Mouse (Mus musculus) hindbrain, postnatal 0 days (tissue): ENCODE measurements around the gene Vmn2r41. TPM values are rescaled to one million over a fixed set of nuclear protein-coding genes. Genes with fewer than 3 reads are reported as not detected.
"Not testable (repeated sequence)": the region's sequence is repeated elsewhere in the genome, so short reads cannot be mapped to it uniquely, and the experiment has no call there.

Experiments used
- ATAC-seq: fragments of 200-750 bp; cut with Nextera tagmentation; 2 replicates; pipeline ENCODE4 v1.8.0; 2017; ENCODE audit warnings: mild to moderate bottlenecking, moderate TSS enrichment, moderate library complexity
- DNase-seq: peaks from one replicate; pipeline ENCODE4 v3.0.0-alpha.2; 2015; ENCODE audit warnings: low spot score
- H3K27ac ChIP-seq: fragments of 300-500 bp; sonication (generic); 2 replicates; pipeline ENCODE4 v1.5.1; 2014; ENCODE audit warnings: mild to moderate bottlenecking
- H3K27me3 ChIP-seq: fragments of 300-500 bp; sonication (generic); 2 replicates; pipeline ENCODE4 v1.6.1; 2014; ENCODE audit warnings: low read length, mixed read lengths; ENCODE audit not compliant: insufficient read depth
- H3K36me3 ChIP-seq: fragments of 300-500 bp; sonication (generic); 2 replicates; pipeline ENCODE4 v1.6.1; 2014; ENCODE audit warnings: low read length, mixed read lengths; ENCODE audit not compliant: insufficient read depth
- H3K4me1 ChIP-seq: fragments of 300-500 bp; sonication (generic); 2 replicates; pipeline ENCODE4 v1.6.1; 2014; ENCODE audit warnings: antibody characterized with exemption, low read length, mixed read lengths; ENCODE audit not compliant: insufficient read depth
- H3K4me2 ChIP-seq: fragments of 300-500 bp; sonication (generic); 2 replicates; pipeline ENCODE4 v1.6.1; 2014; ENCODE audit warnings: low read depth, mild to moderate bottlenecking, low read length, moderate library complexity, mixed read lengths
- H3K4me3 ChIP-seq: fragments of 300-500 bp; sonication (generic); 2 replicates; pipeline ENCODE4 v1.5.1; 2014; ENCODE audit warnings: low read length
- H3K9ac ChIP-seq: fragments of 300-500 bp; sonication (generic); replicated peaks from 2 replicates; pipeline ENCODE4 v1.6.1; 2014; ENCODE audit warnings: mild to moderate bottlenecking, low read length, moderate library complexity, mixed read lengths
- H3K9me3 ChIP-seq: fragments of 300-500 bp; sonication (generic); 2 replicates; pipeline ENCODE4 v1.6.1; 2016; ENCODE audit warnings: low read length, mixed read lengths
- WGBS: fragments of 180-500 bp; shearing (Covaris S2); extraction: QIAGEN DNeasy Blood & Tissue Kit; methylation state at CpG from one replicate; pipeline ENCODE4 v1.1.7; 2014; 5-methylcytosine and 5-hydroxymethylcytosine counted together
- polyA plus RNA-seq: library from polyadenylated mRNA; unstranded; fragments of >200 nt; fragmentation: Nextera tagmentation; extraction: Ambion mirVana; gene quantifications from 2 replicates; pipeline ENCODE4 v1.2.1, GENCODE M21; 2015
- total RNA-seq: library from RNA; depleted of rRNA; stranded (reverse); fragments of >200 nt; gene quantifications from 2 replicates; pipeline ENCODE4 v1.2.3, GENCODE M21; 2014; rRNA removed

The Vmn2r41 gene
- total RNA-seq = not detected in 2 replicates
- not detected in 2 replicates for polyA plus RNA-seq

GRCm38 (mm10) chr7:8161554-8161953, at the start of gene Vmn2r41:
Vmn2r41 (minus strand) TSS chr7:8161654.
- not testable (repeated sequence) for H3K27me3 ChIP-seq, H3K9me3 ChIP-seq, ATAC-seq, H3K9ac ChIP-seq, H3K36me3 ChIP-seq, DNase-seq, H3K27ac ChIP-seq, H3K4me3 ChIP-seq, H3K4me2 ChIP-seq, H3K4me1 ChIP-seq
- WGBS = no CpG with 5 or more reads among the region's 1 CpGs

GRCm38 (mm10) chr7:8200220-8200619, 38.8 kb upstream of the Vmn2r41 start, which contains the start of gene Vmn2r42:
Vmn2r42 (minus strand) TSS chr7:8200320.
- not testable (repeated sequence) for H3K9me3 ChIP-seq, DNase-seq, H3K36me3 ChIP-seq, H3K9ac ChIP-seq, ATAC-seq, H3K27me3 ChIP-seq, H3K4me3 ChIP-seq, H3K4me2 ChIP-seq, H3K4me1 ChIP-seq, H3K27ac ChIP-seq
- WGBS = no CpG with 5 or more reads among the region's 2 CpGs

GRCm38 (mm10) chr7:8092871-8093270, 68.6 kb downstream of the Vmn2r41 start:
- H3K4me1 ChIP-seq, H3K36me3 ChIP-seq, H3K27ac ChIP-seq, H3K27me3 ChIP-seq, H3K9me3 ChIP-seq, ATAC-seq, H3K4me2 ChIP-seq, H3K4me3 ChIP-seq, DNase-seq, H3K9ac ChIP-seq: not testable (repeated sequence)
- WGBS = 40% methylated on average over 11 of the region's 15 CpGs

Other genes starting within 250 kb of the Vmn2r41 start
- not detected in 2 replicates for gene Vmn2r42, start 38.7 kb upstream of the Vmn2r41 start, total RNA-seq
- gene Vmn2r42, start 38.7 kb upstream of the Vmn2r41 start, polyA plus RNA-seq = not detected in 2 replicates
- gene Vmn2r43, start 98.9 kb upstream of the Vmn2r41 start, total RNA-seq = not detected in 2 replicates
- not detected in 2 replicates for gene Vmn2r43, start 98.9 kb upstream of the Vmn2r41 start, polyA plus RNA-seq
- not detected in 2 replicates for gene Vmn2r44, start 221.7 kb upstream of the Vmn2r41 start, total RNA-seq
- gene Vmn2r44, start 221.7 kb upstream of the Vmn2r41 start, polyA plus RNA-seq = not detected in 2 replicates